Mouse (Mus musculus) midbrain, embryonic 15.5 days (tissue): ENCODE measurements around the gene Tnrc18. TPM values are rescaled to one million over a fixed set of nuclear protein-coding genes. Genes with fewer than 3 reads are reported as not detected.

Experiments used
- ATAC-seq: fragments of 200-750 bp; cut with Nextera tagmentation; replicated peaks from 2 replicates; pipeline ENCODE4 v1.8.0; 2017; ENCODE audit warnings: moderate TSS enrichment
- H3K27ac ChIP-seq: fragments of 300-500 bp; sonication (generic); 2 replicates; pipeline ENCODE4 v1.5.1; 2015; ENCODE audit warnings: mild to moderate bottlenecking, inconsistent platforms
- H3K27me3 ChIP-seq: fragments of 300-500 bp; sonication (generic); replicated peaks from 2 replicates; pipeline ENCODE4 v1.6.1; 2015; ENCODE audit warnings: inconsistent platforms
- H3K36me3 ChIP-seq: fragments of 300-500 bp; sonication (generic); replicated peaks from 2 replicates; pipeline ENCODE4 v1.6.1; 2015; ENCODE audit warnings: inconsistent platforms
- H3K4me1 ChIP-seq: fragments of 300-500 bp; sonication (generic); 2 replicates; pipeline ENCODE4 v1.6.1; 2015; ENCODE audit warnings: inconsistent platforms
- H3K4me2 ChIP-seq: fragments of 300-500 bp; sonication (generic); 2 replicates; pipeline ENCODE4 v1.6.1; 2015; ENCODE audit warnings: inconsistent platforms, mild to moderate bottlenecking, moderate library complexity
- H3K4me3 ChIP-seq: fragments of 300-500 bp; sonication (generic); 2 replicates; pipeline ENCODE4 v1.5.1; 2015; ENCODE audit warnings: mild to moderate bottlenecking, inconsistent platforms
- H3K9ac ChIP-seq: fragments of 300-500 bp; sonication (generic); 2 replicates; pipeline ENCODE4 v1.6.1; 2015; ENCODE audit warnings: mild to moderate bottlenecking, inconsistent platforms
- H3K9me3 ChIP-seq: fragments of 300-500 bp; sonication (generic); 2 replicates; pipeline ENCODE4 v1.6.1; 2016; ENCODE audit warnings: inconsistent platforms
- WGBS: fragments of 180-500 bp; shearing (Covaris S2); methylation state at CpG from one replicate; pipeline ENCODE4 v1.1.7; 2015; ENCODE audit warnings: mixed read lengths; 5-methylcytosine and 5-hydroxymethylcytosine counted together
- polyA plus RNA-seq: library from polyadenylated mRNA; unstranded; fragments of >200 nt; fragmentation: Nextera tagmentation; extraction: Ambion mirVana; gene quantifications from 2 replicates; pipeline ENCODE4 v1.2.1, GENCODE M21; 2015

The Tnrc18 gene
- polyA plus RNA-seq, 1 experiment from 2014 or later, result 38.6 TPM

DNA sequence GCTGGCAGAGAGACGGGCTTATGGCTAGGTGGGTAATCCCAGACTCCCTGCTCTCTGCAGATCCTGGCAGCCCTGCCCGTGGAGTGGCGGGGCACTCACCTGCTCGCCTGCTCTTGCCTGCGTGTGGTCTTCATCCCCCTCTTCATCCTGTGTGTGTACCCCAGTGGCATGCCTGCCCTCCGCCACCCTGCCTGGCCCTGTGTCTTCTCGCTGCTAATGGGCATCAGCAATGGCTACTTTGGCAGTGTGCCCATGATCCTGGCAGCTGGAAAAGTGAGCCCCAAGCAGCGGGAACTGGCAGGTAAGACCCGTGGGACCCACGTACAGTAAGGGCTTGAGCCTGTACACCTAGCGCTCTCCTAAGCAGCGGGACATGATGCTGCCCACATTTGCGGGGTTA is 97.6 kb downstream of the Tnrc18 start:
- Histone ChIP-seq H3K9me3 (no peaks in the 10 kb centered on the region), H3K27me3 (no peaks in the 10 kb centered on the region), H3K4me2 (no peak overlapping the region), H3K9ac (no peak overlapping the region), H3K36me3 (peaks cover 20% of the 10 kb centered on the region), H3K4me1 (peaks cover 8% of the 10 kb centered on the region), H3K27ac (no peak overlapping the region), H3K4me3 (no peak overlapping the region)
- no peak for ATAC-seq
- WGBS, result 86% methylated on average over 13 of the region's 13 CpGs

DNA sequence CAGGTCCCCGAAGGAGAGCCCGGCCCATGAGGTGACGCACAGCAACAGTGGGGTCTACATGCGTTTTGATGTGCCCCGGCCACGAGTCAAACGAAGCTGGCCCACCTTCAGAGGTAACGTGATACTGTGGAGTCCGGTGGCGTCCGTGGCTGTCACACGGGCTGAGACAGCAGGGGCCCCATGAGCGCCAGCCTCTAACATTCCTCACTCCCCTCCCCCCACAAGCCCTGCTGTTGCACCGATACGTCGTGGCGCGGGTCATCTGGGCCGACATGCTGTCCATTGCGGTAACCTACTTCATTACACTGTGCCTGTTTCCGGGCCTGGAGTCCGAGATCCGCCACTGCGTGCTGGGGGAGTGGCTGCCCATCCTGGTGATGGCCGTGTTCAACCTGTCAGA is 99.0 kb downstream of the Tnrc18 start:
- Histone ChIP-seq H3K27me3 (no peaks in the 10 kb centered on the region), H3K4me1 (peaks cover 2% of the 10 kb centered on the region), H3K9ac (no peak overlapping the region), H3K4me3 (no peak overlapping the region), H3K9me3 (no peaks in the 10 kb centered on the region), H3K36me3 (peaks cover 29% of the 10 kb centered on the region), H3K4me2 (no peak overlapping the region), H3K27ac (no peak overlapping the region)
- 76% methylated on average over 25 of the region's 25 CpGs for WGBS
- ATAC-seq, result no peak

GRCm38 (mm10) chr5:142718037-142718436 is 99.4 kb downstream of the Tnrc18 start:
- Histone ChIP-seq H3K9me3 (no peaks in the 10 kb centered on the region), H3K27ac (no peak overlapping the region), H3K36me3 (peaks cover 29% of the 10 kb centered on the region), H3K9ac (no peak overlapping the region), H3K4me2 (no peak overlapping the region), H3K4me3 (no peak overlapping the region), H3K4me1 (no peaks in the 10 kb centered on the region), H3K27me3 (no peaks in the 10 kb centered on the region)
- 24% methylated on average over 4 of the region's 4 CpGs for WGBS
- peak; percentile 43 for ATAC-seq

GRCm38 (mm10) chr5:142716056-142716455 is 101.4 kb downstream of the Tnrc18 start:
- no peak for ATAC-seq
- WGBS, result 86% methylated on average over 6 of the region's 6 CpGs
- Histone ChIP-seq H3K36me3 (peaks cover 34% of the 10 kb centered on the region), H3K27me3 (no peaks in the 10 kb centered on the region), H3K9me3 (no peaks in the 10 kb centered on the region), H3K4me1 (no peaks in the 10 kb centered on the region), H3K9ac (no peak overlapping the region), H3K27ac (no peak overlapping the region), H3K4me2 (no peak overlapping the region), H3K4me3 (no peak overlapping the region)

GRCm38 (mm10) chr5:142715059-142715458 is 102.4 kb downstream of the Tnrc18 start:
- H3K4me2 ChIP-seq, result no peak overlapping the region
- H3K4me3 ChIP-seq, result no peak overlapping the region
- WGBS, result 89% methylated on average over 9 of the region's 9 CpGs
- H3K36me3 ChIP-seq, result peaks cover 32% of the 10 kb centered on the region
- no peak overlapping the region for H3K27ac ChIP-seq
- ATAC-seq, result no peak
- no peak overlapping the region for H3K9ac ChIP-seq
- H3K9me3 ChIP-seq, result no peaks in the 10 kb centered on the region
- no peaks in the 10 kb centered on the region for H3K27me3 ChIP-seq
- H3K4me1 ChIP-seq, result no peaks in the 10 kb centered on the region

GRCm38 (mm10) chr5:142713966-142714365 is 103.5 kb downstream of the Tnrc18 start:
- H3K27ac ChIP-seq, result no peak overlapping the region
- no peaks in the 10 kb centered on the region for H3K9me3 ChIP-seq
- no peak overlapping the region for H3K9ac ChIP-seq
- no peaks in the 10 kb centered on the region for H3K27me3 ChIP-seq
- 92% methylated on average over 10 of the region's 10 CpGs for WGBS
- H3K4me2 ChIP-seq, result no peak overlapping the region
- H3K36me3 ChIP-seq, result peaks cover 29% of the 10 kb centered on the region
- no peak for ATAC-seq
- no peak overlapping the region for H3K4me3 ChIP-seq
- H3K4me1 ChIP-seq, result no peaks in the 10 kb centered on the region

DNA sequence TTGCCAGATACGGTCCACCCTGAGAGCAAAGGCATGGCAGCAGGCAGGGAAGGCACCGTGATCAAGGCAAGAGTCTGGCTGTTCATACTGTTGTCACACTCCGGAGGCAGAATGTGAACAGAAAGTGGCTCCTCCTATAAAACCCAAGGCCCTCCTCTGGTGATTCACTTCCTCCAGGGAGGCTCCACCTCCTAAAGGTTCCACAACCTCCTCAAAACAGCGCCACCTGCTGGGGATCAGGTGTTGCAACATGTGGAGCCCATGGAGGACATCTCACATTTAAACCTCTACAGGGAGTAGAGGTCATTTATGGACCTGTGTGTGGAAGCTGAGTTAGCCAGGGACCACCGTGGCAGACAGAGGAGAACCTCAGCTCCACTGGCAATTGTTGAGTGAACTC is 105.1 kb downstream of the Tnrc18 start:
- H3K4me2 ChIP-seq, result no peak overlapping the region
- no peaks in the 10 kb centered on the region for H3K9me3 ChIP-seq
- H3K9ac ChIP-seq, result no peak overlapping the region
- H3K27me3 ChIP-seq, result no peaks in the 10 kb centered on the region
- no peak for ATAC-seq
- WGBS, result 87% methylated on average over 5 of the region's 5 CpGs
- peaks cover 28% of the 10 kb centered on the region for H3K36me3 ChIP-seq
- H3K4me3 ChIP-seq, result no peak overlapping the region
- no peaks in the 10 kb centered on the region for H3K4me1 ChIP-seq
- no peak overlapping the region for H3K27ac ChIP-seq

DNA sequence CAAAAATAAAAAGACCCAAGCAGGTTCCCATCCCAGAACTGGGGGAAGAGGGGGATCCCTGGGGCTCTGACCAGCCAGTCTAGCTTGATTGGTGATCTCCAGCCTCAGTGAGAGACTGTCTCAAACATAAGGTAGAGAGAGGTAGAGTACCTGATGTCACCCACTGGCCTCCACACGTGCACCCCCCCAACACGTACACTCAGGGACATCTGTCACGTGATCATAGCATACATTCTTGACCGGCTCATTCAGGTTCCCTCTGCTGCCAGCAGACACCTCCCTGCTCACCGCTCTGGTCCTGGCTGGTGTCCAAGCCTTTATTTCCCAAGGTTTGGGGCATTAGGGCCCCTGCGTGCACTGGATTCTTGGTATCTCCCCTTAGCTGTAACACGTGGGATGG is 108.0 kb downstream of the Tnrc18 start:
- H3K27me3 ChIP-seq, result no peaks in the 10 kb centered on the region
- 83% methylated on average over 7 of the region's 7 CpGs for WGBS
- no peak for ATAC-seq
- H3K27ac ChIP-seq, result no peak overlapping the region
- no peak overlapping the region for H3K4me2 ChIP-seq
- H3K36me3 ChIP-seq, result peaks cover 29% of the 10 kb centered on the region
- H3K9ac ChIP-seq, result no peak overlapping the region
- no peaks in the 10 kb centered on the region for H3K4me1 ChIP-seq
- H3K9me3 ChIP-seq, result no peaks in the 10 kb centered on the region
- H3K4me3 ChIP-seq, result no peak overlapping the region

DNA sequence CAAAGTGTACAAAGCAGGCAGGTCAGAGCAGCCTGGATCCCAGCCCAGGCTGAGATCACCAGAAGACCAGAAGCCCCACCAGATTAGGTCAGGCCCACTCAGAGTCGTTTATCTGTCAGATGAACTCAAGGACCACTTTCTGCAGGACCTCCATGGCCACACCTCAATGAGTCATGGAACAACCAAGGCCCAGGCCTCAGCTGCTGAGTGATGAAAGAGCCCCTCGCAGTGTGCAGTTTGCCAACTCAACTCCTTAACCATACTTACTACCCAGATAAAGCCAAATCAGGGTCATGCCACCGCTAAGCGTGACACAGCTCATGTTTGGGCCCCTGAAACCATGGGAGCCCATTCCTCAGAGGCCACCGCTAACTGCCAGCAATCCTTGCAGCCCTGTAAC is 109.8 kb downstream of the Tnrc18 start:
- H3K4me1 ChIP-seq, result peaks cover 16% of the 10 kb centered on the region
- no peak overlapping the region for H3K27ac ChIP-seq
- ATAC-seq, result no peak
- no peak overlapping the region for H3K4me2 ChIP-seq
- H3K36me3 ChIP-seq, result peaks cover 19% of the 10 kb centered on the region
- no peaks in the 10 kb centered on the region for H3K9me3 ChIP-seq
- WGBS, result 90% methylated on average over 5 of the region's 5 CpGs
- H3K27me3 ChIP-seq, result no peaks in the 10 kb centered on the region
- no peak overlapping the region for H3K4me3 ChIP-seq
- no peak overlapping the region for H3K9ac ChIP-seq

DNA sequence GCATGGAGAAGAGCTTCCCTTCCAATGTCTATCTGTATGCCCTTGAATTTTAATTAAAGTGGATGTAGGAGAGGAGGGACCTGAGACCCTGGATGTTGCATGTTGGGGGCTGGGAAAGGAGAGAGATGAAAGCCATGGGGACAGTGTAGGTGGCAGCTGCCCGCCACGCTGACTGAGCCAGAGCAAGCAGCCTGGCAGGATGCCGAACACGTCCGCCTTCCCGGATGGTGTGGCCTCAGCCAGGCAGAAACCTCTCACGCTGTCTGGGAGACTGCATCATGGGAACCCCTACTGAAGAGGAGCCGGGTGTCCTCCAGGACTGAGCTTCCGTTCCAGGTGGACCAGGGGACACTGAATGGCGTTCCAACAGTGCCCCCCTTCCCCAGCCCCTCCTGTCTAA is 113.9 kb downstream of the Tnrc18 start:
- Histone ChIP-seq H3K27ac (peak overlapping the region; percentile 17; the same call in 1 of the 2 replicates), H3K9ac (peak overlapping the region; percentile 28; the same call in 1 of the 2 replicates), H3K4me1 (peaks cover 28% of the 10 kb centered on the region), H3K36me3 (0 out of 2 replicates have a peak, but pooled peaks cover 5% of the 10 kb centered on the region), H3K9me3 (no peaks in the 10 kb centered on the region), H3K4me2 (peak overlapping the region; percentile 64), H3K27me3 (0 out of 2 replicates have a peak, but pooled peaks cover 4% of the 10 kb centered on the region), H3K4me3 (peak overlapping the region; percentile 56)
- ATAC-seq, result no peak
- 67% methylated on average over 10 of the region's 10 CpGs for WGBS

DNA sequence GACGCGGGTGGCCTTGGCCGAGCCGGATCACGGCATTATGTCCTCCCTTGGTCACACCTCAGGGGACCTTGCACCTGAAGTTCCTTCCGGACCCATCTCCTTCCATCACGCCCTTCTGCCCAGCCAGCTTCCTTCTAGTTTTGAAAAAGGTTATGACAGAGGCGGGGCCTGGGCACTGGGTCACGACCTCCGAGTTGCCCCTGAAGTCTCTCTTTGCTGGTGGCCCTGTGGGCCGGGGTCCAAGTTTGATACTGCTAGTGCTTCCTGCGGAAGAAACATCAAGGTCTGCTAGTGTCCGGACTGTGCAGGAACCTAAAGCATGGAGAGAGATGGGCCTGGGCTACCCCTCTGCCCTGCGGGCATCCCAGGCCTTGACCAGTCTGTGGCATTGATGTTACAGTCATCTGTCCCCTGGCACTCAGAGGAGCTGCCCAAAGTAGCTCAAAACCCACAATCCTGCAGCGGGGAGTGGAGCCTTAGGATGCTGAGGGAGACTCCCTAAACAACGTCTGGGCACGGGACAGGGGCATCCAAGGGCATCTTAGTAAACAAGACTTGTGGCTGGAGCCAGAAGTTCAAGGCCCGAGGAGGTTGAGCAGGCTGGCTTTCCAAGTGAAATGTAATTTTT is 114.8 kb downstream of the Tnrc18 start:
- Histone ChIP-seq H3K27me3 (0 out of 2 replicates have a peak, but pooled peaks cover 4% of the 10 kb centered on the region), H3K9ac (peak overlapping the region; percentile 67), H3K4me1 (peaks cover 28% of the 10 kb centered on the region), H3K9me3 (no peaks in the 10 kb centered on the region), H3K36me3 (0 out of 2 replicates have a peak, but pooled peaks cover 3% of the 10 kb centered on the region), H3K4me2 (peak overlapping the region; percentile 64), H3K27ac (0 out of 2 replicates have a peak overlapping the region, but pooled peaks have one; percentile 50), H3K4me3 (peak overlapping the region; percentile 56)
- ATAC-seq, result peak; percentile 19; the same call in 1 of the 2 replicates
- WGBS, result 21% methylated on average over 18 of the region's 18 CpGs

- Histone ChIP-seq H3K4me2 (peak overlapping the region; percentile 64), H3K36me3 (0 out of 2 replicates have a peak, but pooled peaks cover 3% of the 10 kb centered on the region), H3K27ac (peak overlapping the region; percentile 50; the same call in 1 of the 2 replicates), H3K9ac (peak overlapping the region; percentile 67), H3K4me1 (peaks cover 28% of the 10 kb centered on the region), H3K4me3 (peak overlapping the region; percentile 56), H3K27me3 (0 out of 2 replicates have a peak, but pooled peaks cover 4% of the 10 kb centered on the region), H3K9me3 (no peaks in the 10 kb centered on the region)
- 1% methylated on average over 68 of the region's 72 CpGs for WGBS
- peak; percentile 90 for ATAC-seq
Measured at GRCm38 (mm10) chr5:142701651-142702510, 115.6 kb downstream of the Tnrc18 start.
